Mouse (Mus musculus): Measurements from ENCODE around the gene Poln.

The Poln gene

DNA sequence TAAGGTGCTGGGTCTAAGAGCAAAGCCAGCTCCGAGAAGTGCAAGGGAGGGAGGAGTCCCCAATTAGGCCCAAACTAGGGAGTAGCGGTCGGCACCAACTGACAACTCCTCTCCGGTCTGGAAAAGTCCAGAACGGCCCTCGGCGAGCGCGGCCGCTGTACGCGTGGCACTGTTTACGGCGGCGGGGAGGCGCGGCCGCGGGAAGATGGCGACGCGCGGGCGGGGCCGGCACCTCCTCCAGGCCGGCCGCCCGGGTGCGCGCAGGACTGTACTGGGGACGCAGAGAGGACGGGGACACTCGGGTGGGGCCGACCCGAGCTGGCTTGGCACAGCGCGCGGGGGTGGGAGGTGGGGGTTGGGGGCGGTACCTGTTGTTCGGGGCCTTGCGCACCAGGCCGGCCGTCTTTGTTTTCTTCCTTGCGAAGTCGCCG, 17.7 kb upstream of the Poln start:
- peak; percentile 51 to 57 for DNase-seq (ENCODE audit: low spot score in 2 of 2)

DNA sequence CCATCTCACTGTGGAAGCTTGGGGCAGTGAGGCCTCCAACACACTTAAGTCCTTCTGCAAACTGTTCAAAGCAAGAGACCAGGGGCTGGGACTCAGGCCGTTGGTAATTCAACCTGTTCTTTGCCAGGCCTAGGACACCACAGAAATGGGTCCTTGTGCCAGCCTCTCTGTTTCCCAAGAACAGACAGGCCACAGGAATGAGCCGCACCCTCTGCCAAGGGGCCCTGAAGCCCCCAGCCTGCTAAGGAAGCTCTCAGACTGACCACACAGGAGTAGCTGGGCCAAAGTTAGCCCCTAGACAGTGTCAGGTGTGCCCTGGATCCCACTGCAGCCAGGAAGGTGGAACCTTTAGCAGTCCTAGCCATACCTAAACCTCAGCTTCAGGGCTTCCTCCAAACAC, 17.1 kb upstream of the Poln start:
- no peak for DNase-seq (ENCODE audit: low spot score in 2 of 2)

DNA sequence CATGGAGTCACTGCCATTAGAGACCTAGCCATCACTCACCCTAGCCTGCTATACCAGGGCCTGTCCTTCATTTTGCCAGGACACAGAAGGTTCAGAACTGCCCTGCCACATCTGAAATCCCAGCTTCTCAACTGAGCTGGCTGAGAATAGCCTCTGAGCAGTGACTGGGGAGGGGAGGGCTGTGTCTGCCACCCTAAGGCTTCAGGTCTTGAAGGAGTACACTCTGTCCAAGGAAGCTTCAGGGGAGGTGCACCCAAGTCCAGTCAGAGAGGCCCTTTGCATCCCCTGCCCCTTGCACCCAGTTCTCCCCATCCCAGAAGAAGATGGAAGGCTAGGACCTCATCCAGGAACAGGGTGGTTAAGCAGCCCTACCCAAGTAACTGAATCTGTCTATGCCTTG, 16.5 kb upstream of the Poln start:
- no peak for DNase-seq (ENCODE audit: low spot score in 2 of 2)

GRCm38 (mm10) chr5:34185051-34185580, 15.9 kb upstream of the Poln start:
- DNase-seq (ENCODE audit: low spot score in 2 of 2): no peak

- DNase-seq (ENCODE audit: low spot score in 2 of 2): no peak
Measured at GRCm38 (mm10) chr5:34183976-34184375, 14.7 kb upstream of the Poln start.

DNA sequence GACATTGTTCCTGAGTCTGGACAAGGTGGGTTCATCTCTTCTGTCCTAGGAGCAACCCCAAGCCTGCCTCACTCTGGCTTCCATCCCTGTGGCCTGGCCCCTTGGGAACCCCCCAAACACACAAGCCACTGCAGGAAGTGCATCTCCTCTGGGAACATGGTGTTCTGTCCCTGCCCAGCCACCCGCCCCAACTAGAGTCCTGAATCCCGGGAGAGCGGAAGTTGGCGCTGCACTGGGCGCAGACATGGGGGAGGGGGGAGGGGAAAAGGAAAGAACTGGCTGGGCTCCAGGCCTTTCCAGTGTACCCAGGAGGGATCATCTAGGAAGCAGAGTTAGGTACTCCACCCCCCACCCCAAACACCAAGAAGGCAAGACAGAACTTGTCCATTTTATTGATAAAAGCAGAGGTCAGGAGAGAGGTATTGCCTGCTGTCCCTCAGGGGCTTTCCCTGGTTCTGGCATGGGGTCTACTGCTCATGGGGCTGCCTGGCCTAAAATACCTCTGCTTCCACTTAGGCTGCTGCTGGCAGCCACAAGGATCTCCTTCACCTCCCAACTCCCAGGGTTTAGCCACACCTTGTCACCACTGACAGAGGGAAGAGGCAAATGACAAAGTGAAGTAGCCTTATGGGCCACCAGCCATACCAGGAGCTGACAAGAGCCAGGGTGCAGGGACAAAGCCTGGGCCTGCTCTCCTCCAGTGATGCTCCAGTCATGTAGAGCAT, 14.1 kb upstream of the Poln start:
- DNase-seq (ENCODE audit: low spot score in 2 of 2): no peak

DNA sequence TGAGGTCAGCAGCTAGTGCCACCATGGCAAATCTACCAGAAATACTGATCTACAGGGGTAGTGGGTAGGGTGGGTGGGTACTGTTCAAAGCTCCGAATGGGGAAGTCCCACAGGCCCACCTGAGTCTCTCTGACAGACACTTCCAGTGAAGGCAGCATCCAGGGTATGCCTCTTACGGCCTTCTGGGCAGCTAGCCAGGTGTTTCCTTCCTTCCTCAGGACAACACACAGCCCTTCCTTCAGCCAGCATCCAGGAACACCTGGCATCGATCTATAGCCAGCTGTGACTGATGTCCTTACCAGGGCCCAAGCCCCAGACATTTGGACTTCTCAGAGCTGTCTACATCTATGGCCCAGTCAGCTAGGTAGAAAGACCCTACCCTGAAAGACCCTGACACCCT, 13.2 kb upstream of the Poln start:
- no peak for DNase-seq (ENCODE audit: low spot score in 2 of 2)

DNA sequence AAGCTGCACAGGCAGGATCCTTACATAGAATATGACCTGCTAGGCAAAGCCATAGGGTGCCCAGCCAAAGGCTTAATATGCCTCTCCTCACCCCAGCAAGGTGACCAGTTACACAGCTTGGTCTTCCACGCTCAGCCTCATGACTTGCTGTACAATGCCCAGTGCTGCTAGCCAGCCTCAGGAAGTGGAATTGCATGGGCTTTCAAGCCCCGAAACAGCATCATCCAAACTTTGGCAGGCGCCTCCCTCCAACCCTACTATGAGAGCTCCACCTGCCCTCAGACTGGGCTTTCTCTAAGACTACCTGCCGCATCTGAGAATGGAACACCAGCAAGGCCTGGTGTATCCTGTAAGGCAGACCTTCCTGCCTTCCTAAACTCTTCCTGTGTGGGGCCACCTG, 8.6 kb upstream of the Poln start:
- DNase-seq (ENCODE audit: low spot score in 2 of 2): peak in 1 of 2 experiments; percentile 0

- no peak for DNase-seq (ENCODE audit: low spot score in 2 of 2)
Measured at GRCm38 (mm10) chr5:34177091-34177490, 7.8 kb upstream of the Poln start.

DNA sequence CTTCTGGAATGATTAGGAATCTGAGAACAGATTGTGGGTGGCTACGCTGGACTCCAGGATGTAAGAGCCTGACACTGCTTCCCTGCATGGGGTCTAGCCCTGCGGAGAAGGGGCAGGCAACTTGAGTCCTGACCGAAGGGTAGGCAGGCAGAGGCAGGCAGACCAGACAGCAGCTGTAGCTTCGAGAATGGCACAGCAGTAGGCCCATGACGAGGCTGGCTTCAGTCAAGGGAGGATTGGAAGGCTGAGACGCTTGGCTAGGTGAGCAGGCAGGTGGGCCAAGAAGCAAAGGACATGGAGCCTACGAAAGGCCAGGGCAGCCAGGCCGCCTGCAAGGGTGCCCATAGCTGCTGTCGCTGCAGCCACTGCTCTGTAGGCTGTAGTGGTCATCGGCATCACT, 7.4 kb upstream of the Poln start:
- DNase-seq (ENCODE audit: low spot score in 2 of 2): peak in 1 of 2 experiments; percentile 1

- DNase-seq (ENCODE audit: low spot score in 2 of 2): peak in 1 of 2 experiments; percentile 1
Measured at GRCm38 (mm10) chr5:34175403-34175694, 6.1 kb upstream of the Poln start.

DNA sequence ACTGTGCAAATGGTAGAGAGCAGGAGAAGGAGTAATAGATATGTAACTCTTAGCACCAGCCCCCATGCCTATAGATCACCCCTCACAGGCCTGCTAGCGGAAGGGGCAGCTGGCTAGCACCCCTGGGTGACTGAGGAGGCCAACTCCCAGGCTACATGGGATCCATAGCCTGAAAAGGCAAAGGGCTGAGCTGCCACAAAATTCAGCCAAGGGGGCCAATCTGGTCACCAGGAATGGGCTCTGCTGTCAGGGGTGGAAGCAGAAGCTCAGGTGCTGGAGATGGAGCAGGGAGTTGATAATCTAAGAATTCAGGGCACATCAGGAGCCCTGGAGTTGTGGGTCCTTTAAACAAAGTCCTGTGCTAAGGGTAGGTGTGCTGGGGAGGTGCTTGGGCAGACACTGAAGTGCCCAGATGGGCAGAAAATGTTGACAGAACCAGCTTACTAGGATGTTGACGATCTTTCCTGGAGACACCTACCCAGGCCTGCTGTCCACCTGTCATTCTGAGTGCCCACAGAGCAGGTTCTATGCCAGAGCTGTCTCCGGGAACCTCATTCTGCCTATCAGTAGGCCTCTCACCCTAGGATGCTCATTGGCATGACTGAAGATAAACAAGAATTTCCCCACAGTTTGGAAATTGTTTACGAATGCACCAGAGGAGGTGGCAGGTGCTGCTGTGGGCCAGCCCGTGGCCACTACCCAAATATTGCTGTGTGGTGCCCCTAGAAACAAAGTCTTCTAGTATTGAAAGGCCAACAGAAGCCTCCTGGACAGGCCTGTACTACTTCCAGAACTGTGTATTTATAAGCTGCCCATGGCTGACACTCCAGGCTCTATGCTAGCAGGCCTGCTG, 5.5 kb upstream of the Poln start:
- DNase-seq (ENCODE audit: low spot score in 2 of 2): no peak

DNA sequence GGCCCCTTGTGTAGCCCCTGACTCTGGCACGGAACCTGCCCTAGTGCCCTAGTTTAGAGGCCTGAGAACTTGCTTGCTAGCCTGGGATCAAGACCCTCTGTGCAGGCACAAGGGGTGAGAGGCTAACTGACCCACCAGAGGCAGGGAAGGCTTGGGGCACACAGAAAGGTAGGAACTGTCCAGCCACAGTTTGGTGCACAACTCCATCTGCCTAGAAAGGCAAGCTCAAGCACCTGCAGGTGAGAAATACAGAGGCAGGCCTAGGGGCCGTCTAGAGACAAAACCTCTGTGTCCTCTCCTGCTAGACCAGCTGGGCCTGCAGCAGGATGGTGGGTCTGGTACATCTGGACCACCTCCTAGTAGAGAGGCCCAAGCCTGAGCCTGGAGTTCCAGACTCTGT, 4.8 kb upstream of the Poln start:
- DNase-seq (ENCODE audit: low spot score in 2 of 2): no peak

- peak in 1 of 2 experiments; percentile 3 for DNase-seq (ENCODE audit: low spot score in 2 of 2)
Measured at GRCm38 (mm10) chr5:34170726-34171125, 1.5 kb upstream of the Poln start.

- DNase-seq (ENCODE audit: low spot score in 2 of 2): peak in 1 of 2 experiments; percentile 4
Measured at GRCm38 (mm10) chr5:34169954-34170353, 706 bp upstream of the Poln start.

- no peak for DNase-seq (ENCODE audit: low spot score in 2 of 2)
Measured at GRCm38 (mm10) chr5:34167857-34168256, 1.4 kb downstream of the Poln start.

DNA sequence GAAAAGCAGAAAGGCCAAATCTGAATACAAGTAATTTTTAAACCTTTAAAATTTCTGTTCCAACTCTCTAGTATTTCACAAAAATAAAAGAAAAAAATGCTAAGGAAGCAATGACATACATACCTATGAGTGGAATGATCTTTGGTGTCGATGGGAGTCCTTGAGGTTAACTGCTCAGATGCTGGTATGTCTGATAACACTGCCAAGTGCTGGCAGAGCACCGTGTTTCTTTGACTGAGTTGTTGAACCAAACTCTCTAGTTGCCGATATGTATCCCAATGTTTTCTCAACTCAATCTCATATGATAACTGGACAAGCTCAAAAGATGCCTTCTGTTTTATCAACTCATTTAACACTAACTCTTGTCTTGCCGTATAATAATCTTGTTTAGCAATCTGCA, 3.5 kb downstream of the Poln start:
- DNase-seq (ENCODE audit: low spot score in 2 of 2): no peak

DNA sequence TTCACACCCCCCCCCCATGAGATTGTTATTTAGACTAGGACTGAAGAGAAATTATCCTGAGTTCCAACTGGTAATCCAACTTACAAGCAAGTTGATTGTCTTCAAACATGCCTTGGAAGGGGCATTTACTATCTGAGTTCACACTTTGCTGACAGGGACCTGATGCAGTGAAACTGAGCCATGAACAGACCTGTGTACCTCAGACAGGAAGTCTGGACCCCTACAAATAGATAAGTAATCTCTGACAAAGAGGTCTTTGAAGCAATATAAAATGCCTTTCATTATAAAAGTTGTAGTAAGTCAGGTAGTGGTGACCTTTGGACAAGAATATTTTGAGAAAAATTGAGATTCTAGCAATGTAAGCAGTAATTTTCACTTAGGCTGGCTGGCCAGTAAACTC, 20.8 kb downstream of the Poln start:
- DNase-seq (ENCODE audit: low spot score in 2 of 2): no peak

DNA sequence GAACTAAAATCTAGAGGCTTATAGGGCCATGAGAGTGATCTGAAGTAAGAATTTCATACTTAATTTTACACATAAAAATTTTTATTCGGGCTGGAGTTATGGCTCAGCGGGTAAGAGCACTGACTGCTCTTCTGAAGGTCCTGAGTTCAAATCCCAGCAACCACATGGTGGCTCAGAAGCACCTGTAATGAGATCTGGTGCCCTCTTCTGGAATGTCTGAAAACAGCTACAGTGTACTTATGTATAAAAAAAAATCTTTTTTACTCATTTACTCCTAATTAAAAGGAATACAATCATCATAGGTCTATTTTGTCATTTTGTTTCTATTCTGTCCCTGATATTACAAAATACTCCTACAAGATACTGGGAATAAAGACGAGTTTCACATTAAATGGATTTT, 21.7 kb downstream of the Poln start:
- no peak for DNase-seq (ENCODE audit: low spot score in 2 of 2)

DNA sequence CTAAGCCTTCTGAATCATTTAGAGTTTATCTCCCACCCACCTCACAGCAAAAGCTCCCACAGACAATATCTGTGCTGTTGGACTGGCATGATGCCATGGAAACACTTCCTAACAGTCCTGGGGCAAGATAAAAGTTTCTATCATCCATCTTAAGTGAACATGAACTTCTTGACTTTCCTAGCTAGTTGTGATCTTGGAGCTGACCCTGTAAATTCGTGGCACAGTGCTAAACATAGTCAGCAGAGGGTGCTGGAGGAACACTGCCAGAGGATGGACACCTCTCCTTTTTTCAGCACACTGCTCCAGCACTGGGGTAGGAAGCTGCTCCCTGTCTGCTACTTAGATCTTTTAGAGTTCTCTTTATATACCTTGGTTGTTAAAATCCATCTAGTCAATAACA, 29.5 kb downstream of the Poln start:
- peak; percentile 3 to 7 for DNase-seq (ENCODE audit: low spot score in 2 of 2)

DNA sequence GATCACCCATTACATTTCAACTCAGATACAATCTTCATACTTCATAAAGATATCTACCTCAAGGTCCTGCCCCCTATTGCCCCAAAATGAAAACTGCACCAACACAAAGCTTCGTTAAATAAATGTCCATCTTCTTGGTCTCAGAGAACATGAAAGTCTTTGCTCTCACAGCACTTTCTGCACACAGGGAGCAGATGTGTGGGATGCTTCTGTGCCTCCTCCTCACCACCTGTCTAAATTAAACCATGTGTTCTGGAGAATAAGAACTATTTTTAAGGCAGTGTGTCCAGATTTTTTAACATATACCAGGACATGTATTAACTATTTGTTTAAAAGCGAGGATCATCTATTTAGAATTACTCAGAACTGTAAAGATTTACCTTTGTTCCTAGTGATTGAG, 36.5 kb downstream of the Poln start:
- DNase-seq (ENCODE audit: low spot score in 2 of 2): no peak

- no peak for DNase-seq (ENCODE audit: low spot score in 2 of 2)
Measured at GRCm38 (mm10) chr5:34124131-34124530, 45.1 kb downstream of the Poln start.
